Mouse (Mus musculus) ovary, postnatal 36 days (tissue): Measurements from ENCODE around the gene Frem1.

Experiments
- DNase-seq: peaks from one replicate; pipeline ENCODE4 v3.0.0; 2022; ENCODE audit warnings: low spot score, mixed read lengths

Frem1 gene

GRCm38 (mm10) chr4:82870931-82871330 lies 181.2 kb downstream of the Frem1 start:
- DNase-seq = no peak

DNA sequence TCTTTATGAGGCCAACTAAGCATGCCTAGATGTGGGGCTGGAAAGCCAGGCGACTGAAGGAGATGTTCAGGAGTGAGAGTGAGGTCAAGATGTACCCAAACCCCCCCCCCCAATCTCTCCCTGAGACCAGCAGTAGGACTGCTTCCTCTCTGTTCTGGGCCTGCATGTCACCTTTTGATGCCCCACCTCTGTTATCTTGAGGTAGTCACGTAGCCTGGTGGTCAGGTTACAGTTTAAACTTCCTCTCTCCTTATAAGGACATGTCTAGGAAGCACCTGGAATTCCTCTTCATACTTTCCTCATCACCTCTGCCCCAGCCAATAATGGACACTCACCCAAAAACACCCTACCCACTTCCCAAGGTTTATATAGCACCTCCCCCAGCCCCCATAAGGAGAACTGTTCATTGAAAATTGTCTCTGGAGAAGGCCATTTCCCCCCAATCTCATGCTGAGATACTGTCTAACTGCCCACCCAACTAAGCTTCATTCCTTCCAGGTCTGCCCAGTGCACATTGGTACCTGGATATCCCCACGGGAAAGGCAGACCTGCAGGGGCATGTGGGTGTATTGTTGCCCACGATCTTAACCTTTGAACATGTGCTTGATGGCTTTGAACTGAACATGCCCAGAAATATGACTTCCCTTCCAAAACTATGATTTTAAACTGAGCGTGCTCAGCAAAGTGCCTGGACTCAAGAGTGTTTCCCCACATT lies 184.3 kb downstream of the Frem1 start:
- no peak for DNase-seq

GRCm38 (mm10) chr4:82867111-82867510 lies 185.0 kb downstream of the Frem1 start:
- no peak for DNase-seq

GRCm38 (mm10) chr4:82864974-82865699 lies 187.0 kb downstream of the Frem1 start:
- no peak for DNase-seq

DNA sequence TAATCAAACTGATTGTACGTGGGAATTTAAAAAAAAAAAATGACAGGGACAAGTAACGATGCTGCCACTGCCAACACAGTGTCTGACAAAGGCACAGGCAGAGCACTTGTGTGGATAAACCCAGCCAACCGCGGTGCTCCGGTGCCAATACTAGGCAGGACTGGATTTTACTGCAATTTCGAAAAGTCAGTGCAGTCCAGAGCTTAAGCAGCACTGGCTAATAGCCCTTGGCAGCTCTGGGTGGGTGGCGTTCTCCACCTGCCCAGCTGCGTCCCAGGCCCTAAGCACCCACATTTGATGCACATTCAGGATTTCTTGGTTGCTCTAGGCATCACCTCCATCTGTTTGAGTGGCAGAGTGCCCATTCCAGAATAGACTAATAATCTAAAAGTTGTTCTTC lies 188.8 kb downstream of the Frem1 start:
- DNase-seq = no peak

- DNase-seq = no peak
Observed at GRCm38 (mm10) chr4:82861451-82861850, 190.7 kb downstream of the Frem1 start.

DNA sequence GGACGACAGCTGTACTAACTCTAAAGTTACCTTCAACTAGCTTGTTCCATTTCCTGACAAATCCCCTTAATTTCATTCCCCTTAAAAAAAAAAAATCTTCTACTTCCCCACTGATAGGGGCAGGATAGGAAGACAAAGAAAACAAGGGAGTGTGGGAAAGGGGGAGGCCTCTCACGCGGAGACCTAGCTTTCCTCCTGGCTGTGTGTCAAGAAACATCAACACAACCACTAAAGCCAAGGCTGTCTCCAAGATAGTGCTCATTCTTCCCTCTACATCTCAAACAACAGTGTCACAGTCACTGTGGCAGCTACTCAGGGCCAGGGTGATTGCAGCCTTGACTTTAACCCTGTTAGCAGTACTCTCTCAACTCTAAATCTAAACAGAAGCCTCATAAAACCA lies 191.6 kb downstream of the Frem1 start:
- peak; percentile 29 for DNase-seq

GRCm38 (mm10) chr4:82859131-82860125 lies 192.7 kb downstream of the Frem1 start, which contains the start of gene Zdhhc21:
TSS of gene Zdhhc21 (minus strand) at chr4:82859958.
- DNase-seq = peak; percentile 86

DNA sequence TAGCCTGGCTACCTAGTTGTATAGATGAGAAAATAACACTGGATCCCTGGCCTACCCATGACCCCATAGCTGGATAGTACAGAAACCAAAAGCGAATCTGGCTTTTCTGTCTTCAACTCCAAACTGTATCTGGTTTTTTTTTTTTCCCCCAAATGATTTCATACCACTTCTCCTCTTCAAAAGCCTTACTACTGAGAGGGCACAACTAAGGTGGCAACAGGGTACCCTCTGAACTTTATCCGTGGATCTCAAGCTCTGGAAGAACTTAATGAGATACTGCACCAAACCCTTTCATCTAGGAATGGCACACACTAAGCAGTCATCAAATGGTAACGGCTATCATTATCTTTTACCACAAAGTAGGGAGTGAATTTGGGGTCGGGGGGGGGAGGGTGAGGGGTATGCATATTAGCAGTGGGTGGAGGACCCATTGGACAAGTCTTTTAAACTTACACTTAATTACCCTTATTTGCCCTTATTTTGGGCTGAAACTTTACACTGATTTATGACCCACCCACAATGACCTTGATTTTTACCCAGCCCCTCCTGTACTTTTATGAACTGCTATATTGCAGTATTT lies 193.6 kb downstream of the Frem1 start:
- DNase-seq = no peak

GRCm38 (mm10) chr4:82856986-82857385 lies 195.2 kb downstream of the Frem1 start:
- DNase-seq = no peak

DNA sequence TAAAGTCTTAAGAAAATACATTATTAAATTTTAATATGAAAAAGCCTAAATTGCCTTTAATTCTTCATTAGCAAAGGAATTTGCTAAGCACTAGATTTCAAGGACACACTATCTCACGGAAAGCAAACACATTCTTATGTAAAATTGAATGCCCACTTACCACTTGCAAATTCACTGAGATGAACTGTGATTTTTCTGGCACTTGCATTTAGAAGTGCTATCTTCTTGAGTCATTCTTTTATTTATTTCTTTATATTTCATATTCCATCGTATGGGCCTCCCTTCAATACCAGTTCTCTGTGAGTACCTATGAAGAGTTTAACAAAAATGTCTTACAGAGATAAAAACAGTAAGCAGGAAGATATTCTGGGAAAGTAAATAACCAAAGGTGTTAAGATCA lies 198.3 kb downstream of the Frem1 start:
- no peak for DNase-seq

DNA sequence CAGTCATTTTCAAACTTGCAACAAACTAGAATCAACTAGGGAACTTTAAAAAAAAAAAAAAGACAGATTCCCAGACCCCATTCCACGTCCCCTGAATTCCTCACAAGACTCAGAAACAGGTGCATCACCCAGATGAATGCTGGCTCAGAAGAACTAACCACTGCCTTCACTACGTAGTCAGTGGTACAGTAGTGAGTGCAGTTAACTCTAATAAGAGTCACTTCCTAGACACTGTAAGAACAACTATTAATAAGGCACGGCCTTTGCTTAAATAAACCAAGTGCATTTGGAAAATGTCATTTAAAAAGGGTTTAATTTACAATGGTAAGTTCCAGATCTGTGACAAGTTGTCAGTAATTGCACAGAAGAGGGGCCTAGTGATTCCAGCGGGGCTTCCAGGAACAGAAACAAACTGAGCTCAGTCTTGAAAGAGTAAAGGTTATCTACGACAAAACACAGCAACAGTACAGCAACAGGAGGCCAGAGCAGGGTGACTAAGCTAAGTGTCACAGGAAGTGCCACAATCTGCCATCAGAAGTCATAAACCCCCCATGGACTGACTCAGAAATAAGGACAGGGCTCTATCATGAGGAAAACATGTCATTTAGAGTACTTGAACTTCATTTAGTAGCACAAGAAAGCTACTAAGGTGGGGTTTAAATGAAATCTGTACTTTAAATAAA lies 203.4 kb downstream of the Frem1 start:
- DNase-seq = no peak
